Mouse (Mus musculus) left cerebral cortex, adult 9 months (tissue): ENCODE data around the gene Ip6k3.

Experiments
- DNase-seq, 2 experiments: peaks; one replicate each; pipeline ENCODE4 v3.0.0; 2022; ENCODE audit warnings: low spot score in 2 of 2

The Ip6k3 gene

GRCm38 (mm10) chr17:27167545-27167944 is at the start of gene Ip6k3:
Gene Ip6k3 (minus strand): TSS chr17:27167795.
- no peak for DNase-seq

- DNase-seq = no peak
Observed at GRCm38 (mm10) chr17:27212768-27213525, 45.4 kb upstream of the Ip6k3 start.

- no peak for DNase-seq
Observed at GRCm38 (mm10) chr17:27212006-27212405, 44.4 kb upstream of the Ip6k3 start.

GRCm38 (mm10) chr17:27207113-27207707 is 39.6 kb upstream of the Ip6k3 start:
- DNase-seq = no peak

GRCm38 (mm10) chr17:27204075-27204909 is 36.7 kb upstream of the Ip6k3 start, which contains the start of gene Lemd2:
Gene Lemd2 (minus strand): TSS chr17:27204469.
- DNase-seq = peak; percentile 88 to 96

GRCm38 (mm10) chr17:27203358-27204074 is 35.9 kb upstream of the Ip6k3 start:
- DNase-seq = no peak

- no peak for DNase-seq
Observed at GRCm38 (mm10) chr17:27202919-27203357, 35.3 kb upstream of the Ip6k3 start.

GRCm38 (mm10) chr17:27201981-27202380 is 34.4 kb upstream of the Ip6k3 start:
- DNase-seq = no peak

- no peak for DNase-seq
Observed at GRCm38 (mm10) chr17:27200801-27201200, 33.2 kb upstream of the Ip6k3 start.

GRCm38 (mm10) chr17:27199864-27200263 is 32.3 kb upstream of the Ip6k3 start:
- DNase-seq = peak in 1 of 2 experiments; percentile 50

- no peak for DNase-seq
Observed at GRCm38 (mm10) chr17:27199205-27199604, 31.6 kb upstream of the Ip6k3 start.

GRCm38 (mm10) chr17:27196206-27196605 is 28.6 kb upstream of the Ip6k3 start:
- no peak for DNase-seq

- no peak for DNase-seq
Observed at GRCm38 (mm10) chr17:27194258-27195185, 26.9 kb upstream of the Ip6k3 start.

- no peak for DNase-seq
Observed at GRCm38 (mm10) chr17:27191804-27192203, 24.2 kb upstream of the Ip6k3 start.

GRCm38 (mm10) chr17:27191189-27191588 is 23.6 kb upstream of the Ip6k3 start:
- no peak for DNase-seq

- peak in 1 of 2 experiments; percentile 59 for DNase-seq
Observed at GRCm38 (mm10) chr17:27189640-27190216, 22.1 kb upstream of the Ip6k3 start.

- no peak for DNase-seq
Observed at GRCm38 (mm10) chr17:27188883-27189282, 21.3 kb upstream of the Ip6k3 start.

- no peak for DNase-seq
Observed at GRCm38 (mm10) chr17:27187059-27187458, 19.5 kb upstream of the Ip6k3 start.

- DNase-seq = no peak
Observed at GRCm38 (mm10) chr17:27186068-27186467, 18.5 kb upstream of the Ip6k3 start.

- DNase-seq = no peak
Observed at GRCm38 (mm10) chr17:27183667-27184292, 16.2 kb upstream of the Ip6k3 start.
